Mouse (Mus musculus): Measurements from ENCODE around the gene Rpap1.
A peak's percentile ranks its signal among the peaks of the same experiment; 100 is the strongest.
"Not testable (repeated sequence)": the region's sequence is repeated elsewhere in the genome, so short reads cannot be mapped to it uniquely, and the experiment has no call there.

Gene Rpap1

GRCm38 (mm10) chr2:119741581-119742411 is 45.5 kb downstream of the Rpap1 start, which contains the start of gene Itpka:
Gene Itpka (plus strand): TSS chr2:119742337.
- peak; percentile 40 to 46 for DNase-seq (ENCODE audit: low spot score in 2 of 2)

DNA sequence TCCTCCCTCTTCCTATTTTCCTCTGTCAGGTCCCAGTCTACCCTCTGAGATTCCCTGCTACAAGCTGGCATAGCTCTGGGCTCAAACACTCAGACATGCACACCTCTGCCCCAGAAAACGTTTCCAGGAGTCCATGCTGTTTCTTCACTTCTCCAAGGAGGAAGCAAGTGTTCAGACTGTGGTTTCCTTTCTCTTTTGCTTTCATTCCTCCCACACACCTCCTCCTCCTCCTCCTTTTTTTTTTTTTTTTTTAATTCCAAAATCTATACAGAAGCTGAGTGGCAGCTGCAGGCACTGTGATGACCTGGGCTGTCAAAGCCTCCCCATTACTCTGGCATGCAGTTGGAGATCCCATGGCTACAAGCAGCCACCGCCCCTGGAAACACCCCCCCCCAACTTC is 46.8 kb downstream of the Rpap1 start:
- no peak for DNase-seq (ENCODE audit: low spot score in 2 of 2)

- DNase-seq (ENCODE audit: low spot score in 2 of 2) = no peak
Observed at GRCm38 (mm10) chr2:119737124-119737523, 50.2 kb downstream of the Rpap1 start.

- DNase-seq (ENCODE audit: low spot score in 2 of 2) = no peak
Observed at GRCm38 (mm10) chr2:119730735-119731134, 56.6 kb downstream of the Rpap1 start.

- no peak for DNase-seq (ENCODE audit: low spot score in 2 of 2)
Observed at GRCm38 (mm10) chr2:119727762-119728416, 59.4 kb downstream of the Rpap1 start.

DNA sequence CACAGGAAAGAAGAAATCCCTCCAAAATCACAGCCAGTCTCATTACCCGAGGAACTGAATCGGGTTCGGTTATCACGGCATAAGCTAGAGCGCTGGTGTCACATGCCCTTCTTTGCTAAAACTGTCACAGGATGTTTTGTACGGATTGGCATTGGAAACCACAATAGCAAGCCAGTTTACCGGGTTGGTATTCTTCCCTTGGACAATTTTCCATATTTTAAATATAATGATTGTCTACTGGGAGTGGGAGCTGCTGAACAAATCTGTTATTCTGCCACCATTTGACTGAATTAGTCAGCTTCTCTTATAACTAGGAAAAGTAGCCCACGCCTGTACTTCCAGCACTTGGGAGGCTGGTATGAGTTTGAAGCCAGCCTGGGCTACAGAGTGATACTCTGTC is 66.3 kb downstream of the Rpap1 start:
- no peak for DNase-seq (ENCODE audit: low spot score in 2 of 2)

- DNase-seq (ENCODE audit: low spot score in 2 of 2) = not testable (repeated sequence)
Observed at GRCm38 (mm10) chr2:119715868-119716267, 71.5 kb downstream of the Rpap1 start.
